Mouse (Mus musculus): ENCODE data around the gene Npl.

DNA sequence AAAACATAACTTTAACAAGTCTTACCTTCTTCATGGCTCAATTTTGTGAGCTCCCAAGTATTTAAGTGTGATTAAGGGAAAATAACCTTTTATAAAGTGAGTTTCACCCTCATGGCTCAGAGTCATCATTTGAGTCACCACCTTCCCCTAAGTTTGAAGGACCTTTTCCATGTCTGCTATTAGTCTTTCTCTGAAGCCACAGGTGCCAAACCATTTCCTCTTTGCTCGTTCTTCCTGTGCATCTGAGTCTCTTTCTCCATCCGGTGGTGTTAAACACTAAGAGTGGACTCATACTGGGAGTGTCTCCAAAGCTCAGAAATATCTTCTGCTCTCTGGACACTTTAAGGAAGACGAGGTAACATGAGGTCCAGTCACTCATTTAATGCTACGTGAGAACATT lies 33.3 kb upstream of the Npl start:
- TF ChIP-seq CTCF (IDR thresholded peaks at IDR 0.05) = no peak
- TF ChIP-seq POLR2A (IDR thresholded peaks at IDR 0.05; ENCODE audit: insufficient read depth, low read depth, low read length) = no peak
